Mouse (Mus musculus) midbrain, embryonic 15.5 days (tissue): ENCODE results near the gene Mslnl. TPM values are rescaled to one million over a fixed set of nuclear protein-coding genes. Genes with fewer than 3 reads are reported as not detected.

Experiments used
- ATAC-seq: fragments of 200-750 bp; cut with Nextera tagmentation; replicated peaks from 2 replicates; pipeline ENCODE4 v1.8.0; 2017; ENCODE audit warnings: moderate TSS enrichment
- H3K27ac ChIP-seq: fragments of 300-500 bp; sonication (generic); 2 replicates; pipeline ENCODE4 v1.5.1; 2015; ENCODE audit warnings: mild to moderate bottlenecking, inconsistent platforms
- H3K27me3 ChIP-seq: fragments of 300-500 bp; sonication (generic); replicated peaks from 2 replicates; pipeline ENCODE4 v1.6.1; 2015; ENCODE audit warnings: inconsistent platforms
- H3K36me3 ChIP-seq: fragments of 300-500 bp; sonication (generic); replicated peaks from 2 replicates; pipeline ENCODE4 v1.6.1; 2015; ENCODE audit warnings: inconsistent platforms
- H3K4me1 ChIP-seq: fragments of 300-500 bp; sonication (generic); 2 replicates; pipeline ENCODE4 v1.6.1; 2015; ENCODE audit warnings: inconsistent platforms
- H3K4me2 ChIP-seq: fragments of 300-500 bp; sonication (generic); 2 replicates; pipeline ENCODE4 v1.6.1; 2015; ENCODE audit warnings: inconsistent platforms, mild to moderate bottlenecking, moderate library complexity
- H3K4me3 ChIP-seq: fragments of 300-500 bp; sonication (generic); 2 replicates; pipeline ENCODE4 v1.5.1; 2015; ENCODE audit warnings: mild to moderate bottlenecking, inconsistent platforms
- H3K9ac ChIP-seq: fragments of 300-500 bp; sonication (generic); 2 replicates; pipeline ENCODE4 v1.6.1; 2015; ENCODE audit warnings: mild to moderate bottlenecking, inconsistent platforms
- H3K9me3 ChIP-seq: fragments of 300-500 bp; sonication (generic); 2 replicates; pipeline ENCODE4 v1.6.1; 2016; ENCODE audit warnings: inconsistent platforms
- WGBS: fragments of 180-500 bp; shearing (Covaris S2); methylation state at CpG from one replicate; pipeline ENCODE4 v1.1.7; 2015; ENCODE audit warnings: mixed read lengths; 5-methylcytosine and 5-hydroxymethylcytosine counted together
- polyA plus RNA-seq: library from polyadenylated mRNA; unstranded; fragments of >200 nt; fragmentation: Nextera tagmentation; extraction: Ambion mirVana; gene quantifications from 2 replicates; pipeline ENCODE4 v1.2.1, GENCODE M21; 2015

Mslnl gene
- polyA plus RNA-seq, 1 experiment from 2014 or later = not detected

DNA sequence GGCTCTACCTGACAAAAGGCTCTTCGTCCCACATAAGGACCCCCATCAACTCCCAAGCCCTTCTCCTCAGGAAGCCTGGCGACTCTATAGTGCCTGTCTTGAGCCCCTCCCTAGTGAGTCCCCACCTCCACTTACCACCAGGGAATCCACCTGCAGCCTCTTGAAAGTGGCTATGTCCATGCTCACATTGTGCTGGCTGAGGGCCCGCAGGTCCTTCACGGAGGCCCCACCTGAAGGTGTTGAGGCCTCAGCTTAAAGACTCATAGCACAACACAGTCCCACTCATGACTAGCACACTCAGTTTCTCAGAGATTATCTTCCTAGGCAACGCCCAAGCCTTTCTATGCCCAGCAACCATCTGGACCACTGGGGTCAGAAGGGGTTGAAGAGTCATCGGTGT is 13.5 kb downstream of the Mslnl start:
- no peaks in the 10 kb centered on the region for H3K4me1 ChIP-seq
- 91% methylated on average over 6 of the region's 6 CpGs for WGBS
- H3K4me3 ChIP-seq = no peak overlapping the region
- no peaks in the 10 kb centered on the region for H3K27me3 ChIP-seq
- H3K9ac ChIP-seq = no peak overlapping the region
- H3K36me3 ChIP-seq = no peaks in the 10 kb centered on the region
- no peak overlapping the region for H3K27ac ChIP-seq
- H3K4me2 ChIP-seq = no peak overlapping the region
- no peak for ATAC-seq
- H3K9me3 ChIP-seq = no peaks in the 10 kb centered on the region

- Histone ChIP-seq H3K4me2 (no peak overlapping the region), H3K4me1 (no peaks in the 10 kb centered on the region), H3K9me3 (no peaks in the 10 kb centered on the region), H3K4me3 (no peak overlapping the region), H3K27ac (no peak overlapping the region), H3K27me3 (no peaks in the 10 kb centered on the region), H3K9ac (no peak overlapping the region), H3K36me3 (no peaks in the 10 kb centered on the region)
- ATAC-seq = no peak
- 46% methylated on average over 5 of the region's 5 CpGs for WGBS
These were observed 15.6 kb downstream of the Mslnl start for GRCm38 (mm10) chr17:25751446-25751845.

GRCm38 (mm10) chr17:25754241-25754640 is 18.4 kb downstream of the Mslnl start, which contains the start of gene Msln:
Gene Msln (minus strand): TSS chr17:25754378.
- no peaks in the 10 kb centered on the region for H3K9me3 ChIP-seq
- no peak within 1 kb of the TSS for H3K4me2 ChIP-seq
- H3K4me3 ChIP-seq = no peak within 1 kb of the TSS
- 89% methylated on average over 9 of the region's 9 CpGs for WGBS
- ATAC-seq = no peak
- H3K9ac ChIP-seq = no peak within 1 kb of the TSS
- no peaks in the 10 kb centered on the region for H3K27me3 ChIP-seq
- no peak within 1 kb of the TSS for H3K27ac ChIP-seq
- no peaks in the 10 kb centered on the region for H3K4me1 ChIP-seq
- H3K36me3 ChIP-seq = no peaks in the 10 kb centered on the region

- Histone ChIP-seq H3K27ac (no peak overlapping the region), H3K27me3 (no peaks in the 10 kb centered on the region), H3K36me3 (no peaks in the 10 kb centered on the region), H3K4me1 (no peaks in the 10 kb centered on the region), H3K9me3 (no peaks in the 10 kb centered on the region), H3K4me2 (no peak overlapping the region), H3K4me3 (no peak overlapping the region), H3K9ac (no peak overlapping the region)
- WGBS = 82% methylated on average over 4 of the region's 4 CpGs
- ATAC-seq = no peak
These were observed 19.2 kb downstream of the Mslnl start for GRCm38 (mm10) chr17:25755086-25755485.

GRCm38 (mm10) chr17:25755627-25756377 is 20.0 kb downstream of the Mslnl start:
- Histone ChIP-seq H3K27ac (no peak overlapping the region), H3K4me3 (no peak overlapping the region), H3K9ac (no peak overlapping the region), H3K36me3 (no peaks in the 10 kb centered on the region), H3K9me3 (no peaks in the 10 kb centered on the region), H3K27me3 (no peaks in the 10 kb centered on the region), H3K4me2 (no peak overlapping the region), H3K4me1 (no peaks in the 10 kb centered on the region)
- no peak for ATAC-seq
- WGBS = 74% methylated on average over 4 of the region's 4 CpGs

DNA sequence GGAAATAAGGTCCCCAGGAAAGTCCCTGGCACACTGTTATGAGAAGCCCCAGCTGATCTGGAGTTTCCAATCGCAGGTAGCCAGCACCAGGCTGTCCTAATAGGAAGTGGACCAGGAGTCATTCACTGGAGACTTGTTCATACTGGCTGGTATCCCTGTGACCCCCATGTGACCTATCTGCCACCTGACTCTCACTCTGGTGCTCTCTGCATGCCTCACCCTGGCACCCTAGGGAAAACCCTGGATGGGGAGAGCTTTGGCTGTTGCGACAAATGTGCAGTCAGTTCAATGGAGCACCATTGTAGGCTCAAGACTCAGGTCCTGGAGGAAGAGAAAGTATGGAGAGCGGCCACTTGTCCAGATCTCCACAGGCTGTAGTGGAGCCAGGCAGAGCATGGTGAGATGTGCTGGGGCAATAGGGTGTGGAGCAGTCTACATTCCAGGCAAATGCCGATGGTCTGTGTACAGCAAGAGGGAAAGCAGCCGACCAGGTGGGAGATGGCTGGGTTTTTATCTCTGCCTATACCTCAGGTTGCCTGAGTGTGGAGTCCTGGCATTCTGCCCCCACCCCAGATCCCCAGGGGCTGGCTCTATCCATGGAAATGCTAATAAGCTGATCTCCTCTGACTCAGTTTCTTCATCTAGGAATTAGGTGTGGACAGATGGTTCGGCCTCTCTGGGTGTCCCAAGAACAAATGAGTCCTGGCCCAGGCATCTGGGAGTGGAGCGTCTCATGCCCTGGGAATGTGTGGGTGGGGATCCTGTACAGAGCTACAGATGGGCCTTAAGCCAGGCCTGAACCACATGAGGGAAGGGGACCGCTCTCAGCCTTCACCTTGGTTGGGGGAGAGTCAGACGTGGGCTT is 20.8 kb downstream of the Mslnl start:
- H3K9me3 ChIP-seq = no peaks in the 10 kb centered on the region
- no peaks in the 10 kb centered on the region for H3K4me1 ChIP-seq
- H3K4me3 ChIP-seq = no peak overlapping the region
- H3K27me3 ChIP-seq = no peaks in the 10 kb centered on the region
- WGBS = 83% methylated on average over 9 of the region's 9 CpGs
- no peak overlapping the region for H3K4me2 ChIP-seq
- ATAC-seq = no peak
- no peak overlapping the region for H3K27ac ChIP-seq
- H3K9ac ChIP-seq = no peak overlapping the region
- H3K36me3 ChIP-seq = no peaks in the 10 kb centered on the region

- Histone ChIP-seq H3K4me1 (no peaks in the 10 kb centered on the region), H3K9me3 (no peaks in the 10 kb centered on the region), H3K27me3 (no peaks in the 10 kb centered on the region), H3K4me3 (no peak overlapping the region), H3K36me3 (no peaks in the 10 kb centered on the region), H3K9ac (no peak overlapping the region), H3K4me2 (no peak overlapping the region), H3K27ac (no peak overlapping the region)
- WGBS = 78% methylated on average over 3 of the region's 3 CpGs
- ATAC-seq = no peak
These were observed 21.8 kb downstream of the Mslnl start for GRCm38 (mm10) chr17:25757691-25758090.

DNA sequence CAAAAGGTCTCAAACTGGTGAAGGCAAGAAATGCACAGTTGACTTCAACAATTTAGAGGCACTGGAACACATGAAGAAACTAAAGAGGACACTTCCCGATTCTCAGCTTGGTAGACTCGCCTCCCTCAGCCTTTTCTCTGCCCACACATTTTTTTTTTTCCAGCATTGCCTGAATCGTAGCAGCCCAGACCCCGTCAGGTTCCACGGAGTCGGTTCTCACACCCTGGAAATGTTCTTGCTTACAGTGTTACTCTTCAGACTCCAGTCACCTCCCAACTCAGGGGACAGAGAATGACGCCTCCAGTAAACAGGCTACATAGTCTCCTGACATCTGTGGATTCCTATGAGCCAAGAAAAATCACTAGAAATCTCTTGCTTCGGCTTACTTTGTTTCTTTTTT is 24.3 kb downstream of the Mslnl start:
- 77% methylated on average over 8 of the region's 8 CpGs for WGBS
- Histone ChIP-seq H3K9ac (no peak overlapping the region), H3K4me2 (no peak overlapping the region), H3K4me3 (no peak overlapping the region), H3K9me3 (no peaks in the 10 kb centered on the region), H3K27ac (no peak overlapping the region), H3K27me3 (no peaks in the 10 kb centered on the region; the same call in 1 of the 2 replicates), H3K36me3 (no peaks in the 10 kb centered on the region), H3K4me1 (no peaks in the 10 kb centered on the region)
- no peak for ATAC-seq

GRCm38 (mm10) chr17:25761561-25761970 is 25.7 kb downstream of the Mslnl start:
- no peak for ATAC-seq
- Histone ChIP-seq H3K4me2 (no peak overlapping the region), H3K27me3 (no peaks in the 10 kb centered on the region; the same call in 1 of the 2 replicates), H3K4me3 (no peak overlapping the region), H3K27ac (no peak overlapping the region), H3K9me3 (no peaks in the 10 kb centered on the region), H3K9ac (no peak overlapping the region), H3K4me1 (no peaks in the 10 kb centered on the region), H3K36me3 (no peaks in the 10 kb centered on the region)
- 36% methylated on average over 4 of the region's 4 CpGs for WGBS

DNA sequence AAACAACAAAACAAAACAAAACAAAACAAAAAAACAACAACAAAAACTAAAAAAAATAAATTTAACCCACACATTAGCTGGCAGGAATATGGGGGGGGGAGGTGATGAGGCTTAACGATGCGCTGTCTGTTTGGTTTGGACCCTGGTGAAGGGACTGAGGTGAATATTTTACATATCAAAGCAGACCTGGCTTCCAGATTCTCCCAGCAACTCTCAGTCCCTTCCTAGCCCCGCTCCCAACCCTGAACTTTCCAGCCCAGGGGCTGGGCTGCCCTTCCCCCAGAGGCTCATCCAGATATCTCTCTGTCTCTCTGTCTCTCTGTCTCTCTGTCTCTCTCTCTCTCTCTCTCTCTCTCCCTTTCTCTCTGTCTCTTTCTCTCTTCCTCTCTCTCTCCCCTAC is 26.7 kb downstream of the Mslnl start:
- no peak for ATAC-seq
- no peaks in the 10 kb centered on the region for H3K9me3 ChIP-seq
- H3K9ac ChIP-seq = no peak overlapping the region
- no peak overlapping the region for H3K27ac ChIP-seq
- H3K4me1 ChIP-seq = no peaks in the 10 kb centered on the region
- peaks cover 3% of the 10 kb centered on the region; the same call in 1 of the 2 replicates for H3K27me3 ChIP-seq
- no peaks in the 10 kb centered on the region for H3K36me3 ChIP-seq
- H3K4me3 ChIP-seq = no peak overlapping the region
- H3K4me2 ChIP-seq = no peak overlapping the region
- 37% methylated on average over 3 of the region's 3 CpGs for WGBS

DNA sequence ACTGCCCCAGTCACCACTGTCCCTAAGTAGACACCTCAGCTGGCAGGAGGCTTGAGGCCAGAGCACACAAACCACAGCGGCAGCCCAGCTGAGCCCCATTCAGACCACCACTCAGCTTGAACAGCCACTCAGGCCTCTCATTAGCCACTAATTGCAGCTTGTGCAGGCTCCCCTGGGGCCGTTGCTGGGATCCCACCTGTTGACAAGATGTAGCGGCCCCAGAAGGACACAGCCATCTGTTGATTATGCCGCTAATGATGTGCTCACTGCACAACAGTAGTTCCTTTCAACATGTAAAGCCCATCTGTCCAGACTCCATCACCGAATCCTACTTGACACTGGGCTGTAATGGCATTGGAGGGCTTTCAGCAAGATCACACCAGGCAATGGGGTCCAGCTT is 30.0 kb downstream of the Mslnl start:
- Histone ChIP-seq H3K4me3 (no peak overlapping the region), H3K27ac (no peak overlapping the region), H3K9me3 (no peaks in the 10 kb centered on the region), H3K4me2 (no peak overlapping the region), H3K4me1 (no peaks in the 10 kb centered on the region), H3K36me3 (no peaks in the 10 kb centered on the region), H3K9ac (no peak overlapping the region), H3K27me3 (peaks cover 3% of the 10 kb centered on the region; the same call in 1 of the 2 replicates)
- no peak for ATAC-seq
- 48% methylated on average over 5 of the region's 5 CpGs for WGBS

- Histone ChIP-seq H3K9me3 (no peaks in the 10 kb centered on the region), H3K4me3 (no peak overlapping the region), H3K27ac (no peak overlapping the region), H3K4me1 (peaks cover 7% of the 10 kb centered on the region), H3K36me3 (no peaks in the 10 kb centered on the region), H3K27me3 (0 out of 2 replicates have a peak, but pooled peaks cover 3% of the 10 kb centered on the region), H3K9ac (no peak overlapping the region), H3K4me2 (no peak overlapping the region)
- ATAC-seq = no peak
- 57% methylated on average over 9 of the region's 9 CpGs for WGBS
These were observed 33.5 kb downstream of the Mslnl start for GRCm38 (mm10) chr17:25769331-25769730.
